Mouse (Mus musculus) cerebellum, adult 2 months (tissue): ENCODE results near the gene Brpf1.

Experiments used
- CTCF ChIP-seq: fragments of 200-500 bp; IDR thresholded peaks from 2 replicates; pipeline ENCODE4 v1.5.1; 2011; ENCODE audit warnings: low read depth, mild to moderate bottlenecking, control low read depth, low read length, moderate library complexity, borderline replicate concordance; ENCODE audit not compliant: insufficient read depth
- POLR2A ChIP-seq: fragments of 200-500 bp; IDR thresholded peaks from 2 replicates; pipeline ENCODE4 v1.6.1; 2011; ENCODE audit warnings: low read length, control low read depth, borderline replicate concordance; ENCODE audit not compliant: insufficient read depth

GRCm38 (mm10) chr6:113330547-113330946, 23.6 kb downstream of the Brpf1 start:
- TF ChIP-seq POLR2A: no peak
- TF ChIP-seq CTCF: no peak
